Mouse (Mus musculus) macrophage (primary cell): ENCODE results near the gene Lrp5. TPM values are rescaled to one million over a fixed set of nuclear protein-coding genes. Genes with fewer than 3 reads are reported as not detected.
"Not testable (repeated sequence)": the region's sequence is repeated elsewhere in the genome, so short reads cannot be mapped to it uniquely, and the experiment has no call there.

ENCODE experiments used
- H3K27ac ChIP-seq: fragments of 350-480 bp; formaldehyde crosslinking; 2 replicates; pipeline ENCODE4 v1.9.0; 2021
- H3K36me3 ChIP-seq: fragments of 350-480 bp; formaldehyde crosslinking; 2 replicates; pipeline ENCODE4 v1.9.0; 2021; ENCODE audit errors: inconsistent target
- H3K4me3 ChIP-seq: fragments of 350-480 bp; formaldehyde crosslinking; 2 replicates; pipeline ENCODE4 v1.9.0; 2021; ENCODE audit errors: inconsistent target
- H3K79me2 ChIP-seq: fragments of 350-480 bp; formaldehyde crosslinking; 2 replicates; pipeline ENCODE4 v1.9.0; 2021; ENCODE audit errors: inconsistent target
- WGBS: methylation state at CpG from one replicate; pipeline ENCODE4 v1.1.7; 2026; ENCODE audit warnings: inconsistent platforms; ENCODE audit not compliant: missing documents; 5-methylcytosine and 5-hydroxymethylcytosine counted together
- polyA plus RNA-seq: library from polyadenylated mRNA; stranded (reverse); fragments of 250-400 nt; gene quantifications from 3 replicates; pipeline ENCODE4 v1.2.4, GENCODE M21; 2018; ENCODE audit warnings: inconsistent platforms

Gene Lrp5
- polyA plus RNA-seq, 1 experiment from 2014 or later = 23.5 TPM

DNA sequence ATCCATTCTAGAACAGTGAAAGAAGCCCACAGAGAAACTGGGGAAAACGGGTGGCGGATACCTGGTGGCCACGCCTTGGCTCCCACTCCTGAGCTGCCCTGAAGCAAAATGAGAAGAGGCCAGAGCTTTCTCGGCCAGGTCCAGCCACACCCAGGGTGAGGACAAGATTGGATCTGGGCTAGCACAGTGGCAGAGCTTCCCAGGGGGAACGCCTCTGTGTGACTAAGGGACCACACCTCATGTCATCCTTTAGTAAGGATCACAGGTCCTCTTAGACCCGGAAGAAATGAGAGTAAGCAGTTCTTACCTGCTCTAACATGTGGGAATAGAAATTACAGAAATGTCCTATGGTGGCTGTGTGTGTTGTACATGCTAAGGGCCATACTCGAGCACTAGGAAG is 61.3 kb downstream of the Lrp5 start:
- no peaks in the 10 kb centered on the region for H3K79me2 ChIP-seq
- WGBS = 91% methylated on average over 7 of the region's 7 CpGs
- no peak overlapping the region for H3K4me3 ChIP-seq
- H3K27ac ChIP-seq = no peak overlapping the region
- peaks cover 42% of the 10 kb centered on the region for H3K36me3 ChIP-seq

DNA sequence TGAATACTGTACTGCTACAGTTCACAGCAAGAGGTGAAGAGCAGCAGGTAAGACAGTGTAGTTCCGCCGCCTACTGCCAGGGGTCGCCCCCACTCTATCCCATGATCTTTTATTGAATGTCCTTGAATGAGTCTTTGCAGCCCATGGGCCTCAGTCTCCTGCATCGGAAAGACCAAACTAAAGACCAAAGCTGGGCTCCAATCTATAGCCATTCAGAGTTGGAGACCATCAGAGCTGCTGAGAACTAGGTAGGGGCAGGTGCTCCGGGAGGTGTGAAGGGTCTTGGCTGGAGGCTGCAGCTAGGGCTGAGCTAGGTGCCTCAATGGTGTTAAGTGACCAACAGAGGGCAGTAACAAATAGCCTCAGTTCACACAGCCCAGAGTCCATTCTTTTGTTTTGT is 62.5 kb downstream of the Lrp5 start:
- peaks cover 50% of the 10 kb centered on the region for H3K36me3 ChIP-seq
- WGBS = 81% methylated on average over 5 of the region's 5 CpGs

GRCm38 (mm10) chr19:3623294-3623693 is 63.1 kb downstream of the Lrp5 start:
- H3K4me3 ChIP-seq = no peak overlapping the region
- 93% methylated on average over 3 of the region's 4 CpGs for WGBS
- peaks cover 49% of the 10 kb centered on the region for H3K36me3 ChIP-seq
- H3K79me2 ChIP-seq = no peaks in the 10 kb centered on the region
- no peak overlapping the region for H3K27ac ChIP-seq

More for the DNA sequence above, 62.5 kb downstream of the Lrp5 start:
- no peak overlapping the region for H3K27ac ChIP-seq
- no peak overlapping the region for H3K4me3 ChIP-seq
- H3K79me2 ChIP-seq = no peaks in the 10 kb centered on the region

DNA sequence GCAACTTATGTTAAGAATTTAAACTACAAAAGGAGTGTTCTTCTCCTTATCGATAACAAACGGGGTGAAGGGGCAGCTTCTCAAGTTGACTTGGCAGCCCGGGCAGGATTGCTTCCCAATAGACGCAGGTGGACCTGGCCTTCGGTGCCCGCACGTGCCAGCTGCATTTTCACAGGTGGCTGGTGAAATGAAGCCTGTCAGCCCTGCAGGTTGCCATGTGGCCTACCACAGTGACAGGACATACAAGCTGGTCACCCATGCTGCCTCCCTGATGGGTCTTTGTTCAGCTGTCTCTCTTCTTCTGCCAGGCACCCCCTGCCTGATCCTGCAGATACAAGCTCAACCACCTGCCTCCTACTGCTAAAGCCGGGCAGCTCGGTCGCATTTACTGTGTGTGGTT is 65.5 kb downstream of the Lrp5 start:
- Histone ChIP-seq H3K27ac (no peak overlapping the region), H3K36me3 (peaks cover 48% of the 10 kb centered on the region), H3K4me3 (no peak overlapping the region), H3K79me2 (no peaks in the 10 kb centered on the region)
- over 99% methylated on average over 10 of the region's 10 CpGs for WGBS

GRCm38 (mm10) chr19:3619359-3619758 is 67.0 kb downstream of the Lrp5 start:
- Histone ChIP-seq H3K27ac (no peak overlapping the region), H3K79me2 (no peaks in the 10 kb centered on the region), H3K36me3 (peaks cover 62% of the 10 kb centered on the region), H3K4me3 (no peak overlapping the region)
- 88% methylated on average over 2 of the region's 2 CpGs for WGBS

- Histone ChIP-seq H3K27ac (no peak overlapping the region), H3K4me3 (no peak overlapping the region), H3K36me3 (peaks cover 52% of the 10 kb centered on the region; the same call in 1 of the 2 replicates), H3K79me2 (no peaks in the 10 kb centered on the region)
- WGBS = 96% methylated on average over 10 of the region's 10 CpGs
Measured at GRCm38 (mm10) chr19:3613991-3614390, 72.4 kb downstream of the Lrp5 start.

DNA sequence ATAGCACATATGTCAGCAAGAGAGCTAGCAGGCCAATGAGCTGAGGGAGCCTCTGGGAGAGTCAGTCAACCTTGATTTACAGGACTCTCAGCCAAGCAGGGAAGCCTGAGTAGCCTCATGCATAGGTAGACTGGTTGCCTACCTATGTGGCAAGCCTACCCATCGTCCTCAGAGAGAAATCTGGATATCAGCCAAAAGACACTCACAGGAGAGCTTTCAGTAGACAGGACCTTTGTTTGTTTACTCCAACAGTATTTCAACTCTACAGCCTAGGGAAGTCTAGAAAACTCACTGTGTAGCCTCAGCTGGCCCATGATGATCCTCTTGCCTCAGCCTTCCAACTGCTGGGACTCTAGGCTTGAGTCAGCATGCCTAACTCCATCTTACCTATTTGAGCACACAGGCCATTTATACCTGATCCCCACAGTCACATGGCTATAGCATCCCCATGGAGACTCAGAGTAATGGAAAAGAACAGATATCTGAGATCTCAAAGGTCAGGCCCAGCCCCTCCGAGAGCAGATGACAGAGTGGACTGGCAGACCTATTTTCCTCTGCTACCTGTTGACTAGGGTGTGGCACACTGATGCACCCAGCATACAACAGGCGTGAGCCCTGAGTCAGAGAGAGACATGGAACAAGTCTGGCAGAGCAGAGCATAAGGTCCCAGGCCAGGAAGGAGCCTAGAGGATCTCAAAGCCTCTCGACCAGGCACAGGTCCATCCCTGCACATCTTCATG is 73.7 kb downstream of the Lrp5 start:
- Histone ChIP-seq H3K79me2 (no peaks in the 10 kb centered on the region), H3K4me3 (no peak overlapping the region), H3K27ac (no peak overlapping the region), H3K36me3 (peaks cover 47% of the 10 kb centered on the region; the same call in 1 of the 2 replicates)
- WGBS = 98% methylated on average over 4 of the region's 4 CpGs

- H3K27ac ChIP-seq = no peak overlapping the region
- WGBS = 95% methylated on average over 8 of the region's 8 CpGs
- H3K36me3 ChIP-seq = peaks cover 44% of the 10 kb centered on the region; the same call in 1 of the 2 replicates
- H3K4me3 ChIP-seq = no peak overlapping the region
- no peaks in the 10 kb centered on the region for H3K79me2 ChIP-seq
Measured at GRCm38 (mm10) chr19:3611730-3612129, 74.6 kb downstream of the Lrp5 start.

DNA sequence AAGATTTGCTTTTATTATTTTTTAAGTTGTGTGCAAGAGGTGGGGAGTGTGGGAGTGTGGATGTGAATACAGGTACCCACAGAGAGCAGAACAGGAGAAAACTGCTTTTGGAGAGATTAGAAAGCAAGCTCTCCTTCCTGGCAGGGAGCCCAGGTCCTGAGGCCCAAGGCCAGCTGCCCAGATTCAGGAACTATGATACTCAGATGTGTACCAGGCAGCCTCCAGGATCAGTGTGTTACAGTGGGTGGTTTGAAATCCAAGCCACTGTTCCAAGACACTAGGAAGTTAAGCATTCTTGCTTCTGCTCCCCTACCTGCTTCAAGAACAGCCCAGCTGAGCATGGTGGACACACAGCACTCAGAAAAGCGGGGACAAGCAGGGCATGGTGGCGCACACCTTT is 75.5 kb downstream of the Lrp5 start:
- no peaks in the 10 kb centered on the region for H3K79me2 ChIP-seq
- H3K27ac ChIP-seq = no peak overlapping the region
- peaks cover 44% of the 10 kb centered on the region; the same call in 1 of the 2 replicates for H3K36me3 ChIP-seq
- whole genome bisulfite sequencing = 100% methylated on average over 2 of the region's 2 CpGs
- no peak overlapping the region for H3K4me3 ChIP-seq

GRCm38 (mm10) chr19:3609826-3610225 is 76.5 kb downstream of the Lrp5 start:
- H3K79me2 ChIP-seq = no peaks in the 10 kb centered on the region
- H3K27ac ChIP-seq = no peak overlapping the region
- 89% methylated on average over 10 of the region's 10 CpGs for WGBS
- peaks cover 40% of the 10 kb centered on the region; the same call in 1 of the 2 replicates for H3K36me3 ChIP-seq
- no peak overlapping the region for H3K4me3 ChIP-seq

DNA sequence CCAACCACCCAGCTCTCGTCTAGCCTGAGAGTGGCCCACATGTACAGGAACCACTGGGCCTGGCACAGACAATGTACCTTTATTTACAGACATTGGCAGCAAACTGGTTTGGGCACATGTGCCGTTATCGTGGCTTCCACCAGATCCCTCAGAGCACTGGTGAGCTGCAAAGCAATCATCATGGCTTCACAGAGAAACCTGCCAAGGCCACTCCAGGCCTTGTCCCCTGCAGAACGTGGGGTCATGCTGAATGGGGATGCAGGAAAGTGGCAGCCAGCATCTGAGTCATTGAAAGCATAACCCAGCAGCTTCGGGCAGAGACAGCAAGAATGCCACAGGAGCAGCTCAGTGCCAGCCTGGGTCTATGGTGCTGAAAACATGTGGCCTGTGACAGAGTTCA is 92.0 kb downstream of the Lrp5 start:
- Histone ChIP-seq H3K79me2 (no peaks in the 10 kb centered on the region), H3K27ac (no peak overlapping the region), H3K36me3 (peaks cover 64% of the 10 kb centered on the region), H3K4me3 (no peak overlapping the region)
- 97% methylated on average over 5 of the region's 5 CpGs for WGBS

- no peak overlapping the region for H3K27ac ChIP-seq
- peaks cover 64% of the 10 kb centered on the region for H3K36me3 ChIP-seq
- WGBS = 88% methylated on average over 7 of the region's 7 CpGs
- no peak overlapping the region for H3K4me3 ChIP-seq
- H3K79me2 ChIP-seq = no peaks in the 10 kb centered on the region
Measured at GRCm38 (mm10) chr19:3593379-3594055, 92.8 kb downstream of the Lrp5 start.

DNA sequence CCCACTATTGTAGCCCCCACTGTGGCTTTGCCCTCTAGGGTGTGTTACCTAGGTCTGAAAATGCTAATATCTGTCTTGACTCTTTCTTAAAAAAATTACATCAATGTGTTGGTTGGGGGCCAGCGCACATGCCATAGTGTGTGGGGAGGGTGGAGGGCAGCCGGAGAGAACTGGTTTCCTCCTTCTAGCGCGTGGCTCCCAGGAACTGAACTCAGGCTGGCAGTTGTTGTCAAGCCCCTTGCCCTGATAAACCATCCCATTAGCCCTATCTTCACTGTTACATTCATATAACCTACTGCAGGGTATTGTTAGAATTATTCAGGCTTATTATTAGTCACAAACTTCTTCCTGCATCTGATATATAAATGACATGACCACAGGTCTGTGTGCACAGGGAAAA is 96.4 kb downstream of the Lrp5 start:
- no peak overlapping the region for H3K4me3 ChIP-seq
- H3K79me2 ChIP-seq = no peaks in the 10 kb centered on the region
- 100% methylated on average over 4 of the region's 4 CpGs for WGBS
- H3K27ac ChIP-seq = no peak overlapping the region
- H3K36me3 ChIP-seq = peaks cover 46% of the 10 kb centered on the region

DNA sequence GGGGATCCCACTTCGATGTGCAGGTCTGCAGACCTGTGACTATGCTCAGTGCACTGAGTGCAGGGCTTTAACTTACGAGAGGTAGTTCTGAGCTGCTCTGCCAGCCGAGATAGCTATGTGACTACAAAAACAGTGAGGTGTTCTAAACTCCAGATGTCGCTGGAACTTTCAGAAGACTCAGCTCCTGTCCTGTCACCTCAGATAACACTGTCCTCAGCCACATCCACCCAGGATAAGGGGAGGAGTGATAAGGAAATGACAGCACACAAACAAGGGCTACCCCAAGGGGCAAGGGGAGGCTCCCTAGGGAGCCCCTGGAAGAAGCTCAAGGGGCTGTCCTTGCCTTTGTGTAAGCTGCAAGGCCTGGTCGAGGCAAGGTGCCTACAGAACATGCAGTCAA is 96.8 kb downstream of the Lrp5 start:
- H3K4me3 ChIP-seq = no peak overlapping the region
- H3K79me2 ChIP-seq = no peaks in the 10 kb centered on the region
- H3K27ac ChIP-seq = no peak overlapping the region
- 78% methylated on average over 5 of the region's 5 CpGs for WGBS
- peaks cover 42% of the 10 kb centered on the region for H3K36me3 ChIP-seq

DNA sequence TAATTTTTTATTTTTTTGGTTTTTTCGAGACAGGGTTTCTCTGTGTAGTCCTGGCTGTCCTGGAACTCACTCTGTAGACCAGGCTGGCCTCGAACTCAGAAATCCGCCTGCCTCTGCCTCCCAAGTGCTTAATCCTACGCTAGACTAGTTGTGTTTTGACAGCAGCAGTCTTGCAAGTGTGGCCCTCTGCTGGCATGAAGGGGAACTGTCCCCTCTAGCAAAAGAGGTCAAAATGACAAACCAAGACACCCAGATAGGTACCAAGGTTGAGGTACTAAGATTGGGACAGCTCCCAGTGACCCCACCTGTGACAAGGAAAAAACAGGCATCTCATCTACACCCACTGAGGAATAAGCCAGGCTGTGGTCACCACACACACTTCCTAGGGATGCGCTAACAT is 98.6 kb downstream of the Lrp5 start:
- peaks cover 31% of the 10 kb centered on the region for H3K36me3 ChIP-seq
- WGBS = 90% methylated on average over 5 of the region's 5 CpGs
- H3K79me2 ChIP-seq, H3K4me3 ChIP-seq, H3K27ac ChIP-seq: not testable (repeated sequence)
